Mouse (Mus musculus) adrenal gland, postnatal 25 days (tissue): ENCODE data around the gene Bet1l. TPM values are rescaled to one million over a fixed set of nuclear protein-coding genes. Genes with fewer than 3 reads are reported as not detected.

Source experiments
- DNase-seq: peaks from one replicate; pipeline ENCODE4 v3.0.0; 2021; ENCODE audit warnings: mixed read lengths
- total RNA-seq: library from RNA; stranded (reverse); gene quantifications from 2 replicates; pipeline ENCODE4 v1.2.3, GENCODE M21; 2021

The Bet1l gene
- total RNA-seq, 1 experiment from 2014 or later = 44.1 TPM

GRCm38 (mm10) chr7:140833341-140833740 lies 24.0 kb downstream of the Bet1l start:
- DNase-seq = no peak

- DNase-seq = no peak
These were observed 25.9 kb downstream of the Bet1l start for GRCm38 (mm10) chr7:140831447-140831846.

- DNase-seq = no peak
These were observed 29.1 kb downstream of the Bet1l start for GRCm38 (mm10) chr7:140828171-140828881.

GRCm38 (mm10) chr7:140822731-140823130 lies 34.6 kb downstream of the Bet1l start:
- no peak for DNase-seq

GRCm38 (mm10) chr7:140821653-140822329 lies 35.6 kb downstream of the Bet1l start, which contains the start of gene Zfp941:
Gene Zfp941 (minus strand): TSS chr7:140822178.
- DNase-seq = peak; percentile 45

GRCm38 (mm10) chr7:140821305-140821652 lies 36.1 kb downstream of the Bet1l start:
- no peak for DNase-seq

- DNase-seq = no peak
These were observed 37.2 kb downstream of the Bet1l start for GRCm38 (mm10) chr7:140820173-140820572.

GRCm38 (mm10) chr7:140812850-140813249 lies 44.5 kb downstream of the Bet1l start:
- DNase-seq = no peak

- no peak for DNase-seq
These were observed 45.7 kb downstream of the Bet1l start for GRCm38 (mm10) chr7:140811714-140812113.

- no peak for DNase-seq
These were observed 46.9 kb downstream of the Bet1l start for GRCm38 (mm10) chr7:140810496-140810895.

GRCm38 (mm10) chr7:140805704-140806103 lies 51.7 kb downstream of the Bet1l start:
- peak; percentile 56 for DNase-seq

Other genes starting within 250 kb of the Bet1l start
- not detected in 2 replicates for gene Olfr61, start 228.6 kb downstream of the Bet1l start, total RNA-seq
- not detected in 2 replicates for gene Olfr53, start 211.1 kb downstream of the Bet1l start, total RNA-seq
- gene Olfr539, start 197.6 kb downstream of the Bet1l start, total RNA-seq = not detected in 2 replicates
- not detected in 2 replicates for gene Olfr45, start 175.6 kb downstream of the Bet1l start, total RNA-seq
- gene Olfr541, start 160.3 kb downstream of the Bet1l start, total RNA-seq = not detected in 2 replicates
- gene Cyp2e1, start 93.8 kb downstream of the Bet1l start, total RNA-seq = 116 and 195 TPM in 2 replicates
- gene Syce1, start 69.7 kb downstream of the Bet1l start, total RNA-seq = not detected in 2 replicates
- 1.8 and 2.6 TPM in 2 replicates for gene Zfp941, start 35.4 kb downstream of the Bet1l start, total RNA-seq
- 0.61 and 2.8 TPM in 2 replicates for gene Urah, start 22.6 kb downstream of the Bet1l start, total RNA-seq
- gene Scgb1c1, start 12.0 kb downstream of the Bet1l start, total RNA-seq = not detected in 2 replicates
- gene Odf3, start 9.8 kb downstream of the Bet1l start, total RNA-seq = 0.62 TPM in 1 of 2 replicates, not detected in the other
- gene Gm45785, start 1.2 kb downstream of the Bet1l start, total RNA-seq = 1.5 TPM in 1 of 2 replicates, not detected in the other
- gene Ric8a, start 620 bp downstream of the Bet1l start, total RNA-seq = 53.8 and 68.7 TPM in 2 replicates
- gene Psmd13, start 24.4 kb upstream of the Bet1l start, total RNA-seq = 125 and 128 TPM in 2 replicates
- gene Sirt3, start 24.7 kb upstream of the Bet1l start, total RNA-seq = 31.5 and 34.3 TPM in 2 replicates
- 610 and 755 TPM in 2 replicates for gene Cox8b, start 42.9 kb upstream of the Bet1l start, total RNA-seq
- 1.9 and 2.2 TPM in 2 replicates for gene Nlrp6, start 63.3 kb upstream of the Bet1l start, total RNA-seq
- gene Pgghg, start 83.8 kb upstream of the Bet1l start, total RNA-seq = 32.3 and 43.2 TPM in 2 replicates
- gene Ifitm5, start 92.7 kb upstream of the Bet1l start, total RNA-seq = 1.8 and 2.0 TPM in 2 replicates
- not detected in 2 replicates for gene Gm45717, start 98.4 kb upstream of the Bet1l start, total RNA-seq
- gene Ifitm2, start 98.4 kb upstream of the Bet1l start, total RNA-seq = 418 and 471 TPM in 2 replicates
- gene Ifitm1, start 109.6 kb upstream of the Bet1l start, total RNA-seq = 3.6 and 3.9 TPM in 2 replicates
- gene Ifitm3, start 153.2 kb upstream of the Bet1l start, total RNA-seq = 103 and 109 TPM in 2 replicates
- gene Ifitm6, start 160.3 kb upstream of the Bet1l start, total RNA-seq = not detected in 2 replicates
- gene Gm17387, start 171.6 kb upstream of the Bet1l start, total RNA-seq = not detected in 2 replicates
- gene B4galnt4, start 203.5 kb upstream of the Bet1l start, total RNA-seq = 2.5 and 3.6 TPM in 2 replicates
- 0.86 and 1.2 TPM in 2 replicates for gene Pkp3, start 220.6 kb upstream of the Bet1l start, total RNA-seq
- 4.5 and 5.0 TPM in 2 replicates for gene Sigirr, start 243.0 kb upstream of the Bet1l start, total RNA-seq